Mouse (Mus musculus) embryonic facial prominence, embryonic 12.5 days (tissue): ENCODE measurements around the gene Zfp868. TPM values are rescaled to one million over a fixed set of nuclear protein-coding genes. Genes with fewer than 3 reads are reported as not detected.
"Not testable (repeated sequence)": the region's sequence is repeated elsewhere in the genome, so short reads cannot be mapped to it uniquely, and the experiment has no call there.

Source experiments
- ATAC-seq: fragments of 200-750 bp; cut with Nextera tagmentation; 2 replicates; pipeline ENCODE4 v1.8.0; 2017; ENCODE audit not compliant: insufficient number of reproducible peaks, insufficient read depth, low FRiP score, low TSS enrichment
- H3K27ac ChIP-seq: fragments of 300-500 bp; sonication (generic); 2 replicates; pipeline ENCODE4 v1.5.1; 2016; ENCODE audit warnings: mild to moderate bottlenecking
- H3K27me3 ChIP-seq: fragments of 300-500 bp; sonication (generic); 2 replicates; pipeline ENCODE4 v1.6.1; 2016; ENCODE audit warnings: mild to moderate bottlenecking, moderate library complexity
- H3K36me3 ChIP-seq: fragments of 300-500 bp; sonication (generic); 2 replicates; pipeline ENCODE4 v1.6.1; 2016; ENCODE audit warnings: mild to moderate bottlenecking
- H3K4me1 ChIP-seq: fragments of 300-500 bp; sonication (generic); 2 replicates; pipeline ENCODE4 v1.6.1; 2016
- H3K4me2 ChIP-seq: fragments of 300-500 bp; sonication (generic); replicated peaks from 2 replicates; pipeline ENCODE4 v1.6.1; 2016; ENCODE audit warnings: mild to moderate bottlenecking, moderate library complexity
- H3K4me3 ChIP-seq: fragments of 300-500 bp; sonication (generic); 2 replicates; pipeline ENCODE4 v1.5.1; 2016; ENCODE audit warnings: mild to moderate bottlenecking
- H3K9ac ChIP-seq: fragments of 300-500 bp; sonication (generic); 2 replicates; pipeline ENCODE4 v1.6.1; 2016; ENCODE audit warnings: mild to moderate bottlenecking, moderate library complexity
- H3K9me3 ChIP-seq: fragments of 300-500 bp; sonication (generic); 2 replicates; pipeline ENCODE4 v1.6.1; 2016; ENCODE audit warnings: mild to moderate bottlenecking, moderate library complexity
- WGBS: fragments of 180-500 bp; shearing (Covaris S2); methylation state at CpG from one replicate; pipeline ENCODE4 v1.1.7; 2016; 5-methylcytosine and 5-hydroxymethylcytosine counted together
- polyA plus RNA-seq: library from polyadenylated mRNA; unstranded; fragments of >200 nt; fragmentation: Nextera tagmentation; extraction: Ambion mirVana; gene quantifications from 2 replicates; pipeline ENCODE4 v1.2.1, GENCODE M21; 2016

The Zfp868 gene
- 29.5 and 34.5 TPM in 2 replicates for polyA plus RNA-seq

GRCm38 (mm10) chr8:69625095-69625789, at the start of gene Zfp868:
Gene Zfp868 (minus strand): TSS chr8:69625548.
- Histone ChIP-seq H3K9ac (peak within 1 kb of the TSS; percentile 78), H3K9me3 (no peaks in the 10 kb centered on the region), H3K4me1 (peaks cover 7% of the 10 kb centered on the region), H3K27me3 (no peaks in the 10 kb centered on the region), H3K4me3 (peak within 1 kb of the TSS; percentile 64), H3K36me3 (no peaks in the 10 kb centered on the region), H3K4me2 (peak within 1 kb of the TSS; percentile 46), H3K27ac (peak within 1 kb of the TSS; percentile 95)
- ATAC-seq: peak; percentile 100
- under 1% methylated on average over 41 of the region's 41 CpGs for WGBS

- 81% methylated on average over 2 of the region's 2 CpGs for WGBS
- peaks cover 22% of the 10 kb centered on the region for H3K36me3 ChIP-seq
- H3K27ac ChIP-seq, H3K9ac ChIP-seq, H3K4me1 ChIP-seq, H3K4me2 ChIP-seq, H3K4me3 ChIP-seq, H3K9me3 ChIP-seq, H3K27me3 ChIP-seq, ATAC-seq: not testable (repeated sequence)
Measured at GRCm38 (mm10) chr8:69665051-69665450, 39.7 kb upstream of the Zfp868 start.

- ATAC-seq: no peak
- Histone ChIP-seq H3K4me1 (no peaks in the 10 kb centered on the region), H3K36me3 (peaks cover 22% of the 10 kb centered on the region), H3K27ac (no peak overlapping the region), H3K4me2 (no peak overlapping the region), H3K9ac (no peak overlapping the region), H3K9me3 (peaks cover 10% of the 10 kb centered on the region; the same call in 1 of the 2 replicates), H3K27me3 (no peaks in the 10 kb centered on the region), H3K4me3 (no peak overlapping the region)
Measured at GRCm38 (mm10) chr8:69661294-69661693, 35.9 kb upstream of the Zfp868 start.

- H3K4me1 ChIP-seq: no peaks in the 10 kb centered on the region
- under 1% methylated on average over 55 of the region's 55 CpGs for WGBS
Measured at GRCm38 (mm10) chr8:69654358-69654981, 29.1 kb upstream of the Zfp868 start, which contains the start of gene Zfp964. Gene Zfp964 (plus strand): TSS chr8:69654479.

GRCm38 (mm10) chr8:69653808-69654357, 28.5 kb upstream of the Zfp868 start:
- no peak for ATAC-seq
- Histone ChIP-seq H3K4me2 (peak overlapping the region; percentile 84), H3K27me3 (no peaks in the 10 kb centered on the region), H3K4me1 (no peaks in the 10 kb centered on the region), H3K9ac (no peak overlapping the region), H3K4me3 (peak overlapping the region; percentile 63), H3K36me3 (no peaks in the 10 kb centered on the region), H3K27ac (0 out of 2 replicates have a peak overlapping the region, but pooled peaks have one; percentile 86), H3K9me3 (0 out of 2 replicates have a peak, but pooled peaks cover 6% of the 10 kb centered on the region)
- WGBS: 44% methylated on average over 10 of the region's 10 CpGs

More at GRCm38 (mm10) chr8:69654358-69654981, 29.1 kb upstream of the Zfp868 start, which contains the start of gene Zfp964:
- no peaks in the 10 kb centered on the region for H3K36me3 ChIP-seq
- peak within 1 kb of the TSS; percentile 84 for H3K4me2 ChIP-seq
- H3K4me3 ChIP-seq: peak within 1 kb of the TSS; percentile 63
- 0 out of 2 replicates have a peak, but pooled peaks cover 6% of the 10 kb centered on the region for H3K9me3 ChIP-seq
- peak within 1 kb of the TSS; percentile 74 for H3K9ac ChIP-seq
- peak within 1 kb of the TSS; percentile 86 for H3K27ac ChIP-seq
- H3K27me3 ChIP-seq: no peaks in the 10 kb centered on the region
- ATAC-seq: peak; percentile 98

- H3K27ac ChIP-seq: no peak overlapping the region
- no peak for ATAC-seq
- H3K9me3 ChIP-seq: no peaks in the 10 kb centered on the region
- no peak overlapping the region for H3K4me2 ChIP-seq
- H3K4me1 ChIP-seq: no peaks in the 10 kb centered on the region; the same call in 1 of the 2 replicates
- 95% methylated on average over 1 of the region's 1 CpGs for WGBS
- no peak overlapping the region for H3K4me3 ChIP-seq
- no peak overlapping the region for H3K9ac ChIP-seq
- peaks cover 39% of the 10 kb centered on the region for H3K36me3 ChIP-seq
- H3K27me3 ChIP-seq: no peaks in the 10 kb centered on the region
Measured at GRCm38 (mm10) chr8:69618078-69618477, 7.3 kb downstream of the Zfp868 start.

- H3K36me3 ChIP-seq: peaks cover 67% of the 10 kb centered on the region
- H3K27me3 ChIP-seq: no peaks in the 10 kb centered on the region
- no peak for ATAC-seq
Measured at GRCm38 (mm10) chr8:69614687-69615086, 10.7 kb downstream of the Zfp868 start.

GRCm38 (mm10) chr8:69597598-69597997, 27.8 kb downstream of the Zfp868 start:
- not testable (repeated sequence) for ATAC-seq, H3K9me3 ChIP-seq, H3K9ac ChIP-seq, H3K36me3 ChIP-seq, H3K4me3 ChIP-seq, H3K4me2 ChIP-seq, H3K27ac ChIP-seq, H3K27me3 ChIP-seq, H3K4me1 ChIP-seq
- 78% methylated on average over 3 of the region's 3 CpGs for WGBS

More at GRCm38 (mm10) chr8:69614687-69615086, 10.7 kb downstream of the Zfp868 start:
- H3K9ac ChIP-seq: no peak overlapping the region
- H3K27ac ChIP-seq: no peak overlapping the region
- no peak overlapping the region for H3K4me3 ChIP-seq
- no peak overlapping the region for H3K4me2 ChIP-seq
- no peaks in the 10 kb centered on the region for H3K9me3 ChIP-seq
- WGBS: 61% methylated on average over 2 of the region's 2 CpGs
- H3K4me1 ChIP-seq: no peaks in the 10 kb centered on the region; the same call in 1 of the 2 replicates

- H3K4me1 ChIP-seq: no peaks in the 10 kb centered on the region
- H3K9me3 ChIP-seq: no peaks in the 10 kb centered on the region
- H3K36me3 ChIP-seq: no peaks in the 10 kb centered on the region
- H3K27ac ChIP-seq: no peak overlapping the region
- WGBS: 2% methylated on average over 54 of the region's 54 CpGs
- peaks cover 8% of the 10 kb centered on the region for H3K27me3 ChIP-seq
- peak overlapping the region; percentile 73 for H3K9ac ChIP-seq
- H3K4me3 ChIP-seq: peak overlapping the region; percentile 48
- ATAC-seq: no peak
- peak overlapping the region; percentile 80 for H3K4me2 ChIP-seq
Measured at GRCm38 (mm10) chr8:69584611-69585202, 40.6 kb downstream of the Zfp868 start.

- not testable (repeated sequence) for ATAC-seq, H3K4me1 ChIP-seq, H3K36me3 ChIP-seq, H3K9me3 ChIP-seq, H3K27me3 ChIP-seq, H3K27ac ChIP-seq
- H3K9ac ChIP-seq: peak overlapping the region; percentile 73
- 16% methylated on average over 7 of the region's 7 CpGs for WGBS
- H3K4me2 ChIP-seq: peak overlapping the region; percentile 80
- H3K4me3 ChIP-seq: peak overlapping the region; percentile 48
Measured at GRCm38 (mm10) chr8:69584201-69584600, 41.1 kb downstream of the Zfp868 start.
